Mouse (Mus musculus) ovary, adult 18-20 months (tissue): ENCODE measurements around the gene Hyal3.
"Not testable (repeated sequence)": the region's sequence is repeated elsewhere in the genome, so short reads cannot be mapped to it uniquely, and the experiment has no call there.

Experiments
- DNase-seq: peaks from one replicate; pipeline ENCODE4 v3.0.0; 2022; ENCODE audit warnings: low spot score, mixed read lengths

The Hyal3 gene

GRCm38 (mm10) chr9:107571534-107572326, 8.9 kb upstream of the Hyal3 start:
- no peak for DNase-seq

DNA sequence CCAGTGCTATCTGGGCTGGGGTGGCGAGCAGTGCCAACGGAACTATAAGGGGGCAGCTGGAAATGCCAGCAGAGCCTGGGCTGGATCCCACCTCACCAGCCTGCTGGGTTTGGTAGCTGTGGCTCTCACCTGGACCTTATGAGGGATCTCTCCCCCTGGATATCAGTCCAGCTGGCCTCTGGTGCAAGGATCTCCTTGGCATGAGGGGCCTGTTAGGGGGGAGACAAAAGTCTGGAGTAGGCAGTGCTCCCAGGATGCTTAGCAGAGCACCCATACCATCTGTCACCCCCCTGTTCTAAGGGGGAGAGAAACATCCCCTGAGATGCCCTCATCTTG, 8.3 kb upstream of the Hyal3 start:
- DNase-seq = no peak

- not testable (repeated sequence) for DNase-seq
Observed at GRCm38 (mm10) chr9:107573774-107574173, 6.8 kb upstream of the Hyal3 start.

DNA sequence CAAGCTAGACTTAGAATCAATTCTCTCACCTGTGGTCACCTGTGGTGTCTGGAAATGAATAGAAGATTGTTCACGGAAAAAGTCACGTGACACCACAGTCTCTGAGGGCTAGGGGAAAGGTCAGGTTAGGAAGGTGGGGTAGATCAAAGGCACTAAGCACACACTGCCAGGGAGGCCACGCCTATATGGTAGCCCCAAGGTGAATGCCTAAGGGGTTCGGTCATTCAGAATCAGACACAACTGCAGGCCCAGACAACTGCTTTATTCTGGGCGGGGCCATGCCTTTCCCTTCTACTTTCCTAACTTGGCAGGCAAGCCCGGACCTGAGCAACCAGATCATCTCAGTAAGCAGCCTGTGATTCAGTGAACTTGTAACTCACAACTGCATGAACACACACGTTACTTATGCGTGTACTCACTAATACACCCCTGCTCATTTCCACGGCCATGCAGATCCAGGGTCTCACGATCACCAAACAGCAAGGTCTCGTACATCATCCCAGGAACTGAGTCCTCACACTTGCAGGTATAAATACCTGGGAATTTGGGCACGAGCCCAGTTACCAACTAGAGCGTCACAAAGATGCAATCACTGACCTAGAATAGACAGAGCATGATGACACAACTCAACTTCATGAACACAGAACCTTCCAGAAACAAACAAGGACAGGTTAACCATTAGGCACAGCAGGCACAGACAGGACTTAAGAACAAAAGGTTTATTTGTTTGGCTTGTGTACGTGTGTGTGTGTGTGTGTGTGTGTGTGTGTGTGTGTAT, 4.8 kb upstream of the Hyal3 start:
- no peak for DNase-seq

DNA sequence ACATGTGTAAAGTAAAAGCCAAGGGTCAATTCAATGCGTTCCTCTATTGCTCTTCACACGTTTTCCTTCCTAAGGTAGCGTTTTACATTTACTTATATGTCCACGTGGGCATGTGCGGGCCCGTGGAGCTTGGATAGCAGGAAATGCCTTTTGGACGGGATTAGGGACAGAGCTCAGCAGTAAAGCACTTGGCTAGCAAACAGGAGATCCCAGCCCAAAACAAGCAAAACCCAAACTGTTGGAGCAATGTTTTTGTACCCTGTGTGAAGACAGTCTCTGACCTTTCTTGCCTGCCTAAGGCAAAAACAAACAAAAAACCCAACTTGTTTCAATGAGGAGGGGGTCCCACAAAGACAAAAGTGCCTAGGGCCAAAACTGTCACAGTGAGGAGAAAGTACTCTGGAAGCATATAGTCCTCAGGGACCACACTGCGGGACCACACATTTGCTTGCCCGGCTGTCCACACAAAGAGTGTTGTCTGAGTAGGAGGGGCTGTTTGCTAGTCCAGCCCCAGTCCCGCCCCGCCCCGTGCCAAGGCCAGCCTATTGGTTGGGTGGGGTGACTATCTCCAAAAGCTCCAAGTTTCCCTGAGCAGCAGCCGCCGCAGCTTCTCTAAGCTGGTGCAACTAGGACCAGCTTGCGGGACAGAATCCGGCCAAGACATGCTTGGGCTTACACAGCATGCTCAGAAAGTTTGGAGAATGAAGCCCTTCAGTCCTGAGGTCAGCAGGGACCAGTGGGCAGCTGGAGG, 4.1 kb upstream of the Hyal3 start, which contains the start of gene Hyal1:
TSS of gene Hyal1 (plus strand) at position 571 of the 751 bp plus-strand sequence.
- DNase-seq = peak; percentile 78

DNA sequence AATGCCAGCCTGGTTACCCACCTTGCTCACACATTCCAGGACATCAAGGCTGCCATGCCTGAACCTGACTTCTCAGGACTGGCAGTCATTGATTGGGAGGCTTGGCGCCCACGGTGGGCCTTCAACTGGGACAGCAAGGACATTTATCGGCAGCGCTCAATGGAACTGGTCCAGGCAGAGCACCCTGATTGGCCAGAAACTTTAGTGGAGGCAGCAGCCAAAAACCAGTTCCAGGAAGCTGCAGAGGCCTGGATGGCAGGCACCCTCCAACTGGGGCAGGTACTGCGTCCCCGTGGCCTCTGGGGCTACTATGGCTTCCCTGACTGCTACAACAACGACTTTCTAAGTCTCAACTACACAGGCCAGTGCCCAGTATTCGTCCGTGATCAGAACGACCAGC, 2.7 kb upstream of the Hyal3 start:
- DNase-seq = no peak

DNA sequence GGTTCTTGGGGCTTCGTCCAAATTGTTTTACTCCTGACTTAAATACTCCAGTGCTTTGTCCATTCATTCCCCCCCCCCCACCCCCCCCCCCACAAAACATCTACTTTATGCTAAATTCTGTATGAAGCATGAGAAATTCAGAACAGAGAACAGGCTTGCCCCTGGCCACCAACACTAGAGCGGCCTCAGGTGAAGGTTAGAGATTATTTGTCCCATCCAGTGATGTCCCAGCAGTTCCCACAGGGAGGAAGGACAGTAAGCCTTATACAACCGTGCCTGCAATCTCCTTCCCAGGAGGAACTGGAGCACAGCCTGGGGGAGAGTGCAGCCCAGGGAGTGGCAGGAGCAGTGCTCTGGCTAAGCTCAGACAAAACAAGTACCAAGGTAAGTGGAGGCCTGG, 2.0 kb upstream of the Hyal3 start, which contains the start of gene Naa80:
TSS of gene Naa80 (plus strand) at position 301 of the 400 bp plus-strand sequence.
- no peak for DNase-seq

DNA sequence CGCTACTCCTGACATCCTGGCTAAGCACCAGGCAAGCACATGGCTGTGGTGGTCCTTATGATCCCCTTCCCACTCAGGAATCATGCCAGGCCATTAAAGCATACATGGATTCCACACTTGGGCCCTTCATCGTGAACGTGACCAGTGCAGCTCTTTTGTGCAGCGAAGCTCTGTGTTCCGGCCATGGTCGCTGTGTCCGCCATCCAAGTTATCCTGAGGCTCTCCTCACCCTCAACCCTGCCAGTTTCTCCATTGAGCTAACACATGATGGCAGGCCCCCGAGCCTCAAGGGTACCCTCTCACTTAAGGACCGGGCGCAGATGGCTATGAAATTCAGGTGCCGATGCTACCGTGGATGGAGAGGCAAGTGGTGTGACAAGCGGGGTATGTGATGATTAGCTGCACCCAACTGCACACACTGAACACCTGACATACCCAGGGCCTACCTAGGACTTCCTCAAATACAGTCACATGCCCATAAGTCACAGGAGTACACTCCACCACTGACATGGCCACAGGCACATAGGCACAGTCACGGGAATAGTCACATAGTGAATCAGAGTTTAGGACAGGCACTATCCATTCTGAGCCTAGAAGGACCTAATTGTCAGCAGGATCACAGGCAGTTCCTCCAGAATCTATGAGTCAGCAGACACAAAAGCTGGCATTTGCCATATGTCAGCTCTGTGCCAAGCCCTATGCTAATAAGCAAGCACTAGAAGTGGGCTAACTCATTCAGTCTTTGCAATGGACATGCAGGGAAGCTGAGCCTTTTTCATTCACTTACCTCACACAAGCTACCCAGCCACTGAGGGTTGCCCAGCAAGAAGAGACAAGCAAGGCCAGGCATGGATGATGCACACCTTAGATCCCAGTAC, 1.4 kb upstream of the Hyal3 start:
- DNase-seq = no peak

DNA sequence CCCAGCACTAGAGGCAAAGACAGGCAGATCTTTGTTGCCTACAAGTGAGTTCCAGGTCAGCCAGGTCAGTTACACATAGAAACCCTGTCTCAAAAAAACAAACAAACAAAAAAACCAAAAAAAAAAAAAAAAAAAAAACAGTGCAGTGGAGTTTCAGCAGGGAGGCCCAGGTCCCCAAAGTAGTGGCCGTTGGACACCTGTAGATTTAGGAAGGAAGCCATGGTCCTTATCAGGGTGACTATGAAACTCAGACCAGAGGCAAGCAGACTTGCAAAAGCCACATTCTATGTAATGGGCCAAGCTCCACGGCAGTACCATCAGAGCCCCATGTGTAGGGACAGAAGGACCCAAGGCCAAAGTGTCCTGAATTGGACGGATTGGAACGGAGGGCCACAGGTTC, 966 bp downstream of the Hyal3 start:
- no peak for DNase-seq

DNA sequence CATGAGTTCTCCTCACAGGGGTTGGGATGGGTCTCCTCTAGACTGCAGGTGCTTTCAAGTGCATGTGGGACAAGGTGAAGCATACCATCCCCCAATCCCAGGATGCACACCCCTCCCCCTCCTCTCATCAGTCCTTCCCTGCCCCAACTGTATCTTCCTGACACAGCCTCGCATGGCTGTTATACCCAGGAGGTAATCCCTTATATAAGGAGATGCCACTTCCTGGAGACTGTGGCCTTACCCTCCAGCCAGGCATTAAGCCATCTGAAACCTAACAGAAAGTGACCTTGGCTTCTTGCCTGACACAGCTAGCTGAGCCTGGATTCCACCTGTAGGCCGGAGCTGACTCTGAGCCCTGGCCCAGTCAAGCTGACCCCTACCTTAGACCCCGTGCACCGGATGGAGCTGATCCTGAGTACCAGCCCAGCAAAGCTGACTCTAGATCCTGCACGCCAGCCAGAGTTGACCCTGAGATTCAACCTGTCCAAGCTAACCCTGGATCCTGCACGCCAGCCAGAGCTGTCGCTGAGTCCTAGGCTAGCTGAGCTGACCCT, 2.0 kb downstream of the Hyal3 start:
- no peak for DNase-seq

DNA sequence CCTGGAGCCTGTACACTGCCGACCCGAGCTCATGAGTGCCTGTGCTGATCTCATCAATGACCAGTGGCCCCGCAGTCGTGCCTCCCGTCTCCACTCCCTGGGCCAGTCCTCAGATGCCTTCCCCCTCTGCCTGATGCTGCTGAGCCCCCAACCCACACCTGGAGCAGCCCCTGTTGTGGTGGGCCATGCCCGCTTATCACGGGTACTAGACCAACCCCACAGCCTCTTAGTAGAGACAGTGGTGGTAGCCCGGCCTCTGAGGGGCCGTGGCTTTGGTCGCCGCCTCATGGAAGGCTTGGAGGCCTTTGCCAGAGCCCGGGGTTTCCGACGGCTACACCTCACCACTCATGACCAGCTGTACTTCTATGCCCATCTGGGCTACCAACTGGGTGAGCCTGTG, 2.6 kb downstream of the Hyal3 start:
- no peak for DNase-seq

- DNase-seq = no peak
Observed at GRCm38 (mm10) chr9:107586504-107586903, 5.9 kb downstream of the Hyal3 start.

- peak; percentile 97 for DNase-seq
Observed at GRCm38 (mm10) chr9:107586974-107587832, 6.6 kb downstream of the Hyal3 start, which contains the start of gene Ifrd2. TSS of gene Ifrd2 (plus strand) at chr9:107587642.

GRCm38 (mm10) chr9:107587833-107588639, 7.4 kb downstream of the Hyal3 start:
- no peak for DNase-seq

DNA sequence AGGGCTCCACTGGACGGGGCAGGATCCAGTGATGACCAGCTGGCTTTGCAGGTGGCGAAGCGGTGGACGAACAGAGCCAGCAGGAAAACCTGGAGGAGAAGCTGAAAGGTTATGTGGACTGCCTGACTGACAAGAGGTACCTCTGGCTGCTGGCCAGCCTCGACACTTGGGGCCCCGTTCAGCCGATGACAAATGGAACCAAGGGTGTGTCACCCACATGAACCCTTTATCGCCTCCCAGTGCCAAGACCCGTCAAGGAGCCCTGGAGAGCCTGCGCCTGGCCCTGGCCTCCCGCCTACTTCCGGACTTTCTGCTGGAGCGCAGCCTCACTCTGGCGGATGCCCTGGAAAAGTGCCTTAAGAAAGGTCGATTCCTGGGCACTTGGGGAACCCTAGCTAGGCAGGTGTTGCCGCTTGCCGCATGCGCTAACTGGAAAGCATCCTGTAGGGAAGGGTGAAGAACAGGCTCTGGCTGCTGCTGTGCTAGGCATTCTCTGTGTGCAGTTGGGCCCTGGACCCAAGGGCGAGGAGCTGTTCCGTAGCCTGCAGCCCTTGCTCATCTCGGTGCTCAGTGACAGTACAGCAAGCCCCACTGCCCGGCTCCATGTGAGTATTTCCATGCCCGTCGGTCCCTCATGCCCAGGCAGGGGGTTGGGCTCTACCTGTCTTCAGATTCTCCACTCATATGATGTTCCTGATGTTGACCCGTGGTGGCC, 9.6 kb downstream of the Hyal3 start:
- DNase-seq = no peak

DNA sequence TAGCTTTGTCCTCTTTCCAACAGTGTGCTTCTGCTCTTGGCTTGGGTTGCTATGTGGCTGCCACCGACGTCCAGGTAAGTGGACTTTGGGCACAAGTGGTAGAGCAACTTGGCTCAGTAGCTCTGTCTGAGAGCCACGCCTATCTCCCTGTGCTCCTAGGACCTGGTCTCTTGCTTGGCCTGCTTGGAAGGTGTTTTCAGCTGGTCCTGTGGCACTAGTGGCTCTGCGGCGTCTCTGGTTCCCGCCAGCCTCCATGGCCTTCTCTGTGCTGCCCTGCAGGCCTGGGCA, 10.1 kb downstream of the Hyal3 start:
- DNase-seq = no peak

DNA sequence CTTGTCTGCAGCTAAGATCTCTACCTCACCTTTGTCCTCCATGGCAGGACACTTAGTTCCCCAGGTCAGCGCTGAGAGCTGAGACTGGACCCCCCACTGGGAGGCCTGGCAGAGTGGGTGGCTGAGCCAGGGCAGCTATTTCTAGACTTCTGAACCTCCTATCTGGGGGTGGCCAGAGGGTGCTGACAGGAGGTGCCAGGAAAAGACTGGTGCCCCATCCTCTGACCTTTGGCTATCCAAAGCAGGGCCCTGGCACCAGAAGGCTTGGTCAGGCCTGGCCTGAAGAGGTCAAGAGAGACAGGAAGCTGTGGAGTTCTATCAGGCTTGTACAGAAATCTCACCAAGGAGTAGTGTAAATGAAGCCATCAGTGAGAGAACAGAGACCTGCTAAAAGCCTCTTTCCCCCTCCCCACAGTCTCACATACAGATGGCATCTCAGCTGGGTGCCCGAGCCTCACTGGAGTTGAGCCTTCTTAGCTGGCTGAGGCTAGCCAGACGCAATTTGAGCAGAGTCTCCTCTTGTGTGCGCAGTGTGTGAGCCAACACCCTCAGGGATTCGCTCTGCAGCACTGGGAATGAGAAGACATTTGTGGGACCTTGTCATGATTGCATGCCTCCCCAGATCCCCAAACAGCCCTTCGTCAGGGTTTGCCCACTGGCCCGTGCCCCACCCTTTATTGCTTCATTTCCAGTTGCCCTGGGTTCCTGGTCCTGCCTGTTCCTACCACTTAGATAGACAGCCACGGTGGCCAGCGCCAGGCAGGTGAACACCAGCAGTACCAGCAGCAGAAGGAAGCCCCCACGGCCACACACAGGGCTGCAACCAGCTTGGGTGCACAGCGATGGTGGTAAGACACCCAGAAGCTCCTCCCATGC, 12.7 kb downstream of the Hyal3 start:
- DNase-seq = no peak
